Mouse (Mus musculus): ENCODE data around the gene Tmem179b. TPM values are rescaled to one million over a fixed set of nuclear protein-coding genes. Genes with fewer than 3 reads are reported as not detected.

The Tmem179b gene
- polyA plus RNA-seq, 1 experiment, result 88.7 TPM

DNA sequence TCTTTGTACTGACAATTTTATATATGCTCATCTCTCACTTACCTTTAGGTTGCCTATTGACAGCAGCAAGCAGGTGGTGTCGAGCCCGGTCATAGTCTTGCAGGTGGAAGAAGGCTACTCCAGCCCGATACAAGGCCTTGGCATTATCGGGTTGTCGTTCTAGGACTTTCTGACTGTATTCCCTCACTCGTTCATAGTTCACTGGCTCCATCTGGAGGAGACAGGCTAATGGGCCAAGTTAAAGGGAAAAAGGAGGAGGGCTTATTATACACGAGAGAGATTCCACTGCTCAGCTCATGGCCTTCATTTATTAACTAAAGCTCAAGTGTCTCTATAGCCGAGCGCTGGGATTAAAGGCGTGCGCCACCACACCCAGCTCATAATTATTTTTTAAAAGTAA is 41.5 kb upstream of the Tmem179b start:
- WGBS, result 69% methylated on average over 11 of the region's 11 CpGs
- DNase-seq, result no peak

DNA sequence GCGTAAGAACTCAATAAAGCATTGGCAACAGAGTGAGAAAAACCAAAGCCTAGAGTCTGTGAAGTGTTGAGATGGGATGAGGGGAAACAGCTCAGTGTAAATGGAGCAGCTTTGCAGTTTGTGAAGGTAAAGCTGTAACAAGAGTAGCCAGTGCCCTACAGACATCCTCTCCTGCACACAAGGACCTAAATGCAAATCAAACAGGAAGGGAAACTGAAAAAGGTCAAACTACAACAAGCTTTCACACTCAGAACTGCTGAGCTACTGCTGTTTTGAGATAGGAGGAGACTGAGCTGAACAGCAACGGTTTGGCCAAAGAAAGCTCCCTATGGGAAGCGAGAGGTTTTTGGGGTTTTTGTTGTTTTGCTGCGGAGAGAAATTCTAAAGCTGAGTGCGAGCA is 32.5 kb upstream of the Tmem179b start:
- WGBS, result 88% methylated on average over 5 of the region's 5 CpGs
- TF ChIP-seq CTCF (IDR thresholded peaks at IDR 0.05; ENCODE audit: insufficient read depth, low read length) (no peak), POLR2A (IDR thresholded peaks at IDR 0.05; ENCODE audit: borderline replicate concordance, extremely low read depth, low read depth, low read length) (no peak)
- DNase-seq, result no peak
- H3K4me1 ChIP-seq (ENCODE audit: control insufficient read depth, insufficient read depth, low read length), result 0 out of 2 replicates have a peak, but pooled peaks cover 2% of the 10 kb centered on the region
- H3K4me3 ChIP-seq (replicated peaks; ENCODE audit: extremely low read depth, low read depth, low read length), result no peak overlapping the region

More for the DNA sequence above, 41.5 kb upstream of the Tmem179b start:
- Histone ChIP-seq H3K4me1 (ENCODE audit: control insufficient read depth, insufficient read depth, low read length) (peaks cover 4% of the 10 kb centered on the region), H3K4me3 (replicated peaks; ENCODE audit: extremely low read depth, low read depth, low read length) (no peak overlapping the region)
- TF ChIP-seq POLR2A (IDR thresholded peaks at IDR 0.05; ENCODE audit: borderline replicate concordance, extremely low read depth, low read depth, low read length) (no peak), CTCF (IDR thresholded peaks at IDR 0.05; ENCODE audit: insufficient read depth, low read length) (no peak)

DNA sequence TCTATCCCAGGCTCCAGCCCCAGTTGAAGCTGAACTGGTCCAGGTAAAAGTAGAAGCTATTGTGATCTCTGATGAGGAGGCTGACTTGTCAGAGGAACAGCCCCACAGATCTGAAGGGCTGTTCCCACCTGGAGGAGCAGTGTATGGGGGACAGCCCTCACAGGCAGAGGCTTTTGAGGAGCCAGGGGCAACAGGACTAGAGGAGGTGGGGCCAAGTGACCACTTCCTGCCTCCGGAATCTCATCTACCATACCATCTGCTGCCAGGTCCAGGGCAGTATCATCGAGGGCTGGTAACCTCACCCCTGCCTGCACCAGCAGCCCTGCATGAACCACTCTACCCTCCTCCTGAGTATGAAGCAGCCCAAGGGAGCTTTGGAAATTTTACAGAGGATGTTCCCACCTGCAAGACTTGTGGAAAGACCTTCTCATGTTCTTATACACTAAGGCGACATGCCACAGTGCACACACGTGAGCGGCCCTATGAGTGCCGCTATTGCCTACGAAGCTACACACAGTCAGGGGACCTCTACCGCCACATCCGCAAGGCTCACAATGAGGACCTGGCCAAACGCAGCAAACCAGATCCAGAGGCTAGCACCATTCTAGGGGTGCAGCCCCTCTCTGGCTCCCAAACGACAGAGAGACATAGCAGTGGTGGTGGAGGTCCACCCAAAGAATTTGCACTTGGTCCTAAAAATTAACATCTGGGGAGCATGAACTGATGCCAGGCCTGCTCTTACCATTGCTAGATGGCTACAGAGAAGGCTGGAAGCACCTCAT is 29.8 kb upstream of the Tmem179b start:
- DNase-seq, result no peak
- Histone ChIP-seq H3K4me3 (replicated peaks; ENCODE audit: extremely low read depth, low read depth, low read length) (no peak overlapping the region), H3K4me1 (ENCODE audit: control insufficient read depth, insufficient read depth, low read length) (0 out of 2 replicates have a peak, but pooled peaks cover 2% of the 10 kb centered on the region)
- WGBS, result 91% methylated on average over 11 of the region's 11 CpGs
- no peak for TF ChIP-seq POLR2A (IDR thresholded peaks at IDR 0.05; ENCODE audit: borderline replicate concordance, extremely low read depth, low read depth, low read length)
- no peak for TF ChIP-seq CTCF (IDR thresholded peaks at IDR 0.05; ENCODE audit: insufficient read depth, low read length)

- 85% methylated on average over 9 of the region's 9 CpGs for WGBS
- 0 out of 2 replicates have a peak, but pooled peaks cover 2% of the 10 kb centered on the region for H3K4me1 ChIP-seq (ENCODE audit: control insufficient read depth, insufficient read depth, low read length)
- no peak for TF ChIP-seq CTCF (IDR thresholded peaks at IDR 0.05; ENCODE audit: insufficient read depth, low read length)
- TF ChIP-seq POLR2A (IDR thresholded peaks at IDR 0.05; ENCODE audit: borderline replicate concordance, extremely low read depth, low read depth, low read length), result no peak
- DNase-seq, result no peak
- H3K4me3 ChIP-seq (replicated peaks; ENCODE audit: extremely low read depth, low read depth, low read length), result no peak overlapping the region
These were observed 29.0 kb upstream of the Tmem179b start for GRCm38 (mm10) chr19:8803204-8803780.

GRCm38 (mm10) chr19:8802130-8802821 is 28.0 kb upstream of the Tmem179b start, which contains the start of gene Zbtb3:
TSS of gene Zbtb3 (plus strand) at chr19:8802555.
- Histone ChIP-seq H3K4me3 (replicated peaks; ENCODE audit: extremely low read depth, low read depth, low read length) (peak within 1 kb of the TSS; percentile 84), H3K4me1 (ENCODE audit: control insufficient read depth, insufficient read depth, low read length) (peaks cover 5% of the 10 kb centered on the region; the same call in 1 of the 2 replicates)
- TF ChIP-seq POLR2A (IDR thresholded peaks at IDR 0.05; ENCODE audit: borderline replicate concordance, extremely low read depth, low read depth, low read length), result peak; percentile 82; the same call in 1 of the 2 replicates
- no peak for TF ChIP-seq CTCF (IDR thresholded peaks at IDR 0.05; ENCODE audit: insufficient read depth, low read length)
- WGBS, result under 1% methylated on average over 30 of the region's 30 CpGs
- DNase-seq, result peak; percentile 90

- DNase-seq, result no peak
- Histone ChIP-seq H3K4me3 (replicated peaks; ENCODE audit: extremely low read depth, low read depth, low read length) (no peak overlapping the region), H3K4me1 (ENCODE audit: control insufficient read depth, insufficient read depth, low read length) (peaks cover 5% of the 10 kb centered on the region; the same call in 1 of the 2 replicates)
- TF ChIP-seq POLR2A (IDR thresholded peaks at IDR 0.05; ENCODE audit: borderline replicate concordance, extremely low read depth, low read depth, low read length) (no peak), CTCF (IDR thresholded peaks at IDR 0.05; ENCODE audit: insufficient read depth, low read length) (no peak)
These were observed 24.7 kb upstream of the Tmem179b start for GRCm38 (mm10) chr19:8798947-8799315.

- peak; percentile 84; the same call in 1 of the 2 replicates for TF ChIP-seq POLR2A (IDR thresholded peaks at IDR 0.05; ENCODE audit: borderline replicate concordance, extremely low read depth, low read depth, low read length)
- no peak for TF ChIP-seq CTCF (IDR thresholded peaks at IDR 0.05; ENCODE audit: insufficient read depth, low read length)
- peak; percentile 86 for DNase-seq
These were observed 24.1 kb upstream of the Tmem179b start, which contains the start of gene Polr2g for GRCm38 (mm10) chr19:8798264-8798946. TSS of gene Polr2g (minus strand) at chr19:8798577.

DNA sequence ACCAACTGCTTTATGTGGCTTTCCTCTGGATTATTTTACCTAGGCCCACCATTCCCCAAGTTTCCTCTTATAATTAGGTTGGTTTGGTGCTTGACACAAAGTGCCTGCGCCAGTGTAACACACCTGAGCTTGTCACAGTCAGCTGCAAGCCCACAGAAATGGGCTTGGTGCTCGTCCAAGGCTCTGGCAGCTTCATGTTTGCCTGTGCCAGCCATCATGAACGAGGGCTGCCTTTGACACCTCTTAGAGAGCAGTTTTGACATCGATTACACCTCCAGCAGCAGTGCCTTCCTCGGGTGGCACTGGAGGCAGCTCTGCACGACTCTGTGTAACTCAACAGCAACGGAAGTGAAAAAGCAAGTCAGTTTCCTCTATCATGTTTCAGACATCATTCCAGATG is 15.9 kb upstream of the Tmem179b start:
- TF ChIP-seq CTCF (IDR thresholded peaks at IDR 0.05; ENCODE audit: insufficient read depth, low read length), result no peak
- no peak for TF ChIP-seq POLR2A (IDR thresholded peaks at IDR 0.05; ENCODE audit: borderline replicate concordance, extremely low read depth, low read depth, low read length)
- WGBS, result 69% methylated on average over 7 of the region's 7 CpGs
- Histone ChIP-seq H3K4me3 (replicated peaks; ENCODE audit: extremely low read depth, low read depth, low read length) (no peak overlapping the region), H3K4me1 (ENCODE audit: control insufficient read depth, insufficient read depth, low read length) (no peaks in the 10 kb centered on the region)
- no peak for DNase-seq

More at GRCm38 (mm10) chr19:8798264-8798946, 24.1 kb upstream of the Tmem179b start, which contains the start of gene Polr2g:
- WGBS, result under 1% methylated on average over 25 of the region's 25 CpGs
- peaks cover 5% of the 10 kb centered on the region; the same call in 1 of the 2 replicates for H3K4me1 ChIP-seq (ENCODE audit: control insufficient read depth, insufficient read depth, low read length)
- H3K4me3 ChIP-seq (replicated peaks; ENCODE audit: extremely low read depth, low read depth, low read length), result peak within 1 kb of the TSS; percentile 82

DNA sequence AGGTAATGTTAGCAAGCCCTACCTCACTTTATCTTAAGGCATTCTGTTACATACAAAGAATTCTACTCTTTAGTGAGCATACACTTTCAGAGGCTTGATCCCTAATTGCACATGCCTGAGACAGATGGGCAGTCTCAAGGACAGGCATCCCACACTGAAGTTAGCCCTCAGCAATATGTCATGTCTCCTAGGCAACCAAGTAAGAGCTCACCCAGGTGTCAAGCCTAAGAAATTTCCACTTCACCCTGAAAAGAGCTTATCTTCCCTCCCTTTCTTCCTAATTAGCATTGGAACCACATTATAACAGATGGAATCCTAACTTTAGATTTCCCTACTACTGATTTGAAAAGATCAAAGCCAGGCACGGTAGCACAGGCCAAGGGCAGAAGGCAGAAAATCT is 14.9 kb upstream of the Tmem179b start:
- 50% methylated on average over 1 of the region's 1 CpGs for WGBS
- no peak for DNase-seq
- TF ChIP-seq CTCF (IDR thresholded peaks at IDR 0.05; ENCODE audit: insufficient read depth, low read length) (no peak), POLR2A (IDR thresholded peaks at IDR 0.05; ENCODE audit: borderline replicate concordance, extremely low read depth, low read depth, low read length) (no peak)
- Histone ChIP-seq H3K4me3 (replicated peaks; ENCODE audit: extremely low read depth, low read depth, low read length) (no peak overlapping the region), H3K4me1 (ENCODE audit: control insufficient read depth, insufficient read depth, low read length) (no peaks in the 10 kb centered on the region)

All from lung, adult 2 months (tissue).